Mouse (Mus musculus): ENCODE data around the gene Atl3.

GRCm38 (mm10) chr19:7482599-7483511 is 11.0 kb upstream of the Atl3 start, which contains the start of gene Rtn3:
- TF ChIP-seq CTCF (IDR thresholded peaks at IDR 0.05; ENCODE audit: control insufficient read depth, insufficient read depth, insufficient read length) (no peak), CEBPB (IDR thresholded peaks at IDR 0.05; ENCODE audit: low read depth) (no peak), USF1 (IDR thresholded peaks at IDR 0.05; ENCODE audit: low read depth) (no peak)

Data from C2C12 (cell line).